Mouse (Mus musculus) limb, embryonic 10.5 days (tissue): ENCODE measurements around the gene Entpd1. TPM values are rescaled to one million over a fixed set of nuclear protein-coding genes. Genes with fewer than 3 reads are reported as not detected.

Experiments used
- DNase-seq: peaks from one replicate; pipeline ENCODE4 v3.0.0-alpha.2; 2017; ENCODE audit warnings: low spot score
- H3K27ac ChIP-seq: fragments of 300-500 bp; sonication (generic); 2 replicates; pipeline ENCODE4 v1.5.1; 2016; ENCODE audit warnings: mild to moderate bottlenecking
- H3K27me3 ChIP-seq: fragments of 300-500 bp; sonication (generic); 2 replicates; pipeline ENCODE4 v1.6.1; 2016; ENCODE audit warnings: low read depth, mild to moderate bottlenecking; ENCODE audit not compliant: poor library complexity, severe bottlenecking
- H3K36me3 ChIP-seq: fragments of 300-500 bp; sonication (generic); 2 replicates; pipeline ENCODE4 v1.6.1; 2016; ENCODE audit warnings: mild to moderate bottlenecking, moderate library complexity
- H3K4me1 ChIP-seq: fragments of 300-500 bp; sonication (generic); 2 replicates; pipeline ENCODE4 v1.6.1; 2016
- H3K4me3 ChIP-seq: fragments of 300-500 bp; sonication (generic); 2 replicates; pipeline ENCODE4 v1.5.1; 2016; ENCODE audit warnings: mild to moderate bottlenecking, moderate library complexity
- H3K9me3 ChIP-seq: fragments of 300-500 bp; sonication (generic); replicated peaks from 2 replicates; pipeline ENCODE4 v1.6.1; 2016; ENCODE audit warnings: mild to moderate bottlenecking
- WGBS: fragments of 180-500 bp; shearing (Covaris S2); methylation state at CpG from one replicate; pipeline ENCODE4 v1.1.7; 2016; 5-methylcytosine and 5-hydroxymethylcytosine counted together
- polyA plus RNA-seq: library from polyadenylated mRNA; unstranded; fragments of >200 nt; fragmentation: Nextera tagmentation; extraction: Ambion mirVana; gene quantifications from 2 replicates; pipeline ENCODE4 v1.2.1, GENCODE M21; 2016

Gene Entpd1
- polyA plus RNA-seq, 1 experiment from 2014 or later, result 3.9 TPM

DNA sequence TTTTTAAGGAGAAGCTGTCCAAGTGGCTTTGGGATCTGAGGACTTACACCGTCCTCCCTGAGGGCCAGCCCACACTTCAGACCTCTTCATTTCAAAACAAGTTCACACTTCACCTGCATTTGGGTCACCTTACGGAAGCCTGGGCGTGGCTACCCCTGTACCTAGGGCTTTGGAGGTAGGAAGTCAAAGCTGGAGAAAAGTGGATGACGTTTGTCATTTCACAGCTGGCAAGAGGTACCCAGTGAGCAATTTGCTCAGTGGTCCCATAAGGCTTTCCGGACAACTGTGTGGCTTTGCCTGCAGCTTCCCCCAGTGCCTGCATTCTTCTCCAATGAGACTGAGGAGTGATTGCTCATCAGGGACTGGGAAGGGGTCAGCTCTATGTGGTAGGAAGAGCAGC is 46.8 kb downstream of the Entpd1 start:
- H3K27ac ChIP-seq, result no peak overlapping the region
- 40% methylated on average over 5 of the region's 5 CpGs for WGBS
- peaks cover 14% of the 10 kb centered on the region; the same call in 1 of the 2 replicates for H3K27me3 ChIP-seq
- H3K9me3 ChIP-seq, result no peaks in the 10 kb centered on the region
- no peak overlapping the region for H3K4me3 ChIP-seq
- no peak for DNase-seq
- peaks cover 22% of the 10 kb centered on the region for H3K4me1 ChIP-seq
- no peaks in the 10 kb centered on the region for H3K36me3 ChIP-seq

DNA sequence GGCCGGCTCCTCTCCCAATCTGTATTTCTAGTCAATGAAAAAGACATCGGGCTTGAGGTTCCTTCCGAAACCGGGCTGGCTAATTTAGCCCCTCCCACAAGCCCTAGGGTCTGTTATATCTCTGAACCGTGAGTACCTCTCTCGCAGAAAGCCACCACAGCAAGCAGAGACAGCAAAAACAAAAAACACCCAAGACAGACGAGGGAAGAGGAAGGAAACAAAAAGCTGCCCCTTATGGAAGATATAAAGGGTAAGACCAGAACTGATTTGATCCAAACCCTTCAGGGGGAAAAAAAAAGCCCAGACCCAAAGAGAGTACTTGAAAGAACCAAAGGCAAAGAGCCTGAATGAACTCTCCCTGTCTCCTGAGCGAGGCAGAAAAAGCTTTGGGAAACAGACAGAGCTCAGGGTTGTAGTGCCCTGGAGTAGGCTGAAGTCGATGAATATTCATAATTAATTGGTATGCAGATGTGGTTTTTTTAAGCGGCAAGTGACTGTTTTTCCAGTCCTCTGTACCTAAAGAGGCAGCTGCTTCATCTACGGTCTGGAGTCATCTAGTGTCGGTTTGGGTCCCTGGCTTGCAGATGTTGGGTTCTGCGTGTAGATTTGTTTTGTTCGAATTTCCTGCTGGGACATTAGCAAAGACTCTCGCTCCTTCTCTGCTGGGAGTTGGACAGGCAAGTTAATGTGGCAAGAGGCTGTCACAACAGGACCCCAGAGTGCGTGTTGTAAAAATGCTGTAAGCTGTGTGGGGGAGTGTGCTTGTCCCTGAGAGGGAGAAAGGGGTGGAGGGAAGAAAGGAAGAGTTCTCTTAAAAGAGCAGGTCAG is 47.7 kb downstream of the Entpd1 start:
- Histone ChIP-seq H3K36me3 (no peaks in the 10 kb centered on the region), H3K4me1 (peaks cover 22% of the 10 kb centered on the region), H3K9me3 (no peaks in the 10 kb centered on the region), H3K27ac (peak overlapping the region; percentile 72), H3K4me3 (peak overlapping the region; percentile 43), H3K27me3 (peaks cover 14% of the 10 kb centered on the region; the same call in 1 of the 2 replicates)
- peak; percentile 43 for DNase-seq
- 3% methylated on average over 16 of the region's 16 CpGs for WGBS

DNA sequence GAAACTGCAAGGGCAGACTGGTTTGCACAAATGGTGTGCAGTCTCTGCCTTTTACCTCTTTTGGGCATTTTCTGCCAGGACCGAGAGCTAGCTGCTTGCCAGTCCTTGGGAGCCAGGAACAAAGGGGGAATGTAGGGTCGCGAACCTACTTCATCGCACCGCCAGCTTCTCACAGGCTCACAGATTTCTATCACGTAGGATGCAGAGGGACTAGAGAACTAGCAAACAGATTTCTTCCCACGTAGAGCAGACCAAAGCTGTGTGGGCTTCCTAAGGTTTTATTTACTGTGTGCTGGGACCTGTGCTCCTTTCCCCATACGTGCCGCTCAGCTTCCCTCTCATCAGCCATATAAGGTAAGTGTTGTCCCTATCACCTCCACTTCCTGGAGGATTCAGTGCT is 48.3 kb downstream of the Entpd1 start:
- peaks cover 14% of the 10 kb centered on the region; the same call in 1 of the 2 replicates for H3K27me3 ChIP-seq
- no peaks in the 10 kb centered on the region for H3K9me3 ChIP-seq
- 14% methylated on average over 9 of the region's 9 CpGs for WGBS
- peaks cover 22% of the 10 kb centered on the region for H3K4me1 ChIP-seq
- H3K27ac ChIP-seq, result peak overlapping the region; percentile 72
- peak; percentile 41 for DNase-seq
- no peaks in the 10 kb centered on the region for H3K36me3 ChIP-seq
- peak overlapping the region; percentile 43 for H3K4me3 ChIP-seq

DNA sequence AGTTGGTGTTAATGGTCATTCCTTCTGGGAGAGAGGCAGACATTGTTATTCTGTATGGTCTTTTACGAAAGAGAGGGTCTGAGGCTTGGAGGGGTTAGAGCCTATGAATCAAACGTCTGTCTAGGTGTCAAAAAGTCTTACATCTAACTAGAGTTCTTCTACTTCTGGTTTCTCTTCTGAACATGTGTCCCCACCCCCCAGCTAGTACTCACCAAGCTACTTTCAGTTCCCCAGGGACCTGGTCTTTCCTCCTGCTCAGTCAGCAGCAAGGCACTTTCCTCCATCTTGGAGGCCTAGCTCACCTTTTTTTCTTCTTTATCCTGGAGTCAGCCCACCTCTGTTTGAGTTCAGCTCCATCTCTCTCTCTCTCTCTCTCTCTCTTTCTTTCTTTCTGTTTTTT is 48.9 kb downstream of the Entpd1 start:
- Histone ChIP-seq H3K27ac (no peak overlapping the region), H3K9me3 (no peaks in the 10 kb centered on the region), H3K4me1 (peaks cover 22% of the 10 kb centered on the region), H3K4me3 (no peak overlapping the region; the same call in 1 of the 2 replicates), H3K36me3 (no peaks in the 10 kb centered on the region), H3K27me3 (peaks cover 14% of the 10 kb centered on the region; the same call in 1 of the 2 replicates)
- 85% methylated on average over 2 of the region's 2 CpGs for WGBS
- no peak for DNase-seq

DNA sequence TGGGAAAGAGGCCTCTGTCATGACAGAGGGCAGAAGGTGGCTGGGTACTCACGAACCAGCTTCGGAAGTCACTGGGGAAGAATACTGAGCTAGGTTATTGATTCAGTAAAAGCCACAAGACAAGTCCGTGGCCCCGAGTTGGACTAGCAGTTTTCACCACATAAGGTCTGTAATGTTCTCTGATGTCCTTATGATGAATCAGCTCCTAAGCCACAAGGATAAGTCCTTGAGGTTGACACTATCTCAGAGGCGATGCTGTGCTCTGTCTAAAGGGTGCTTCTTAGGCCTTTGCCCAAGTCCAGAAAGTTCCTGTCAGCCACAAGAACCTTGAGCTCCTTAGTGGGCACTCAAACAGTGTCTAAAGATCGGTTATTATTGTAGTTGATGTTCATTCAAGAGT is 49.7 kb downstream of the Entpd1 start:
- WGBS, result 94% methylated on average over 6 of the region's 6 CpGs
- Histone ChIP-seq H3K36me3 (no peaks in the 10 kb centered on the region), H3K27me3 (peaks cover 14% of the 10 kb centered on the region; the same call in 1 of the 2 replicates), H3K27ac (no peak overlapping the region), H3K4me3 (no peak overlapping the region), H3K4me1 (peaks cover 22% of the 10 kb centered on the region), H3K9me3 (no peaks in the 10 kb centered on the region)
- DNase-seq, result no peak

DNA sequence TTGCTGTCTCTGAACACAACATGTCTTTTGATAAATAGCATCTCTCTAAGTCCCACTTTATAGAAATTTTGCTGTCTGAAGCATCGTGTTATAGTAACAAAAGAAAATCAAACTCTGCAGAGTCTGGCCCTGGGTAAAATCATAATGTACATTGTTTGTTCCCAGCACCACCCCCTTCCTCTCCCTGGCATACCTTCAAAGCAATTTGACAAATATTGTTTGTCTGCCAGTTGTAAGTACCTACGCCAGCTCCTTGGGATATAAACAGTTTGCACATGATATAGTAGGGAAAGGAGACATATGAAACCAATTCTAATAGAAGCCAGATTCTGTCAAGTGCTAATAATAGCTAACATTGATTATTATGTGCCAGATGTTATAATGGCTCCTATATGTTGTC is 50.6 kb downstream of the Entpd1 start:
- Histone ChIP-seq H3K9me3 (no peaks in the 10 kb centered on the region), H3K4me1 (peaks cover 22% of the 10 kb centered on the region), H3K36me3 (no peaks in the 10 kb centered on the region), H3K27ac (no peak overlapping the region), H3K27me3 (peaks cover 14% of the 10 kb centered on the region; the same call in 1 of the 2 replicates), H3K4me3 (no peak overlapping the region)
- no peak for DNase-seq
- WGBS, result 80% methylated on average over 2 of the region's 2 CpGs

DNA sequence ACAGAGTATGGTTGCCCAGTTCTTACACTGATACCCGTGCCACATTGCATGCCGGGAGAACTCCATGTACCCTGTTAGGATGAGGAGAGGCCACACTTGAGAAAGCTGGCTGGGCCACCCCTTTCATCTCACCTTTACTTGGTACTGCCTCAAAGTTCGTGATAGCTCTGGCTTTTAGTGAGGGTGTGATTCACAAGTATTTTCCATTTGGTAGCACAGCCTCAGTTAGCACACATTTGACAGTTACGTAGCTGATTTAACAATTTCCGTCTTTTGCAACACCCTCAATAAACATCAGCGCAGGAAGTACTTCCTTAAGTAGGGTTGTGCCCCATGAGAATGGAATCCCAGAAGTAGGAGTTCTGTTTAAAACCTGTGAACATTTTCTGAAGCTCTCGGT is 53.6 kb downstream of the Entpd1 start:
- 76% methylated on average over 7 of the region's 7 CpGs for WGBS
- DNase-seq, result no peak
- Histone ChIP-seq H3K27me3 (peaks cover 7% of the 10 kb centered on the region; the same call in 1 of the 2 replicates), H3K36me3 (no peaks in the 10 kb centered on the region), H3K27ac (no peak overlapping the region), H3K4me3 (no peak overlapping the region), H3K9me3 (no peaks in the 10 kb centered on the region), H3K4me1 (peaks cover 9% of the 10 kb centered on the region)

DNA sequence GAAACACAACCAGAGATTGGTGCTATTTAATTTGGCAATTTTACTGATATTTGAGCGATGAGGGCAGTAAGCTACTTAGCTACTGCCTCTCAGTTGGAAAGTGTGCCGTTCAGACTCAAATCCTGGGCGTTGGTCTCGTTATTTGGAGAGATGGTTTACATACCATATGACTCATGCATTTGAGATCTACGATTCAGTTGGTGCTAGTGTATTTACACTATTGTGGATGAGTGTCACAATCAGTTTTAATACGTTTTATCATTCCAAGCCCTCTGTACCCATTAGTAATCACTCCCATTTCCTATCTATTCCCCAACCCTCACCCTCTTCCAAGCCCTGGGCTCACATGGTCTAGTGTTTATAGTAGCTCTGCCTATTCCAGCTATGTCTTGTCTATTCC is 54.9 kb downstream of the Entpd1 start:
- Histone ChIP-seq H3K4me3 (no peak overlapping the region), H3K27ac (no peak overlapping the region), H3K4me1 (peaks cover 7% of the 10 kb centered on the region), H3K27me3 (no peaks in the 10 kb centered on the region), H3K36me3 (no peaks in the 10 kb centered on the region), H3K9me3 (no peaks in the 10 kb centered on the region)
- 92% methylated on average over 6 of the region's 6 CpGs for WGBS
- DNase-seq, result no peak

DNA sequence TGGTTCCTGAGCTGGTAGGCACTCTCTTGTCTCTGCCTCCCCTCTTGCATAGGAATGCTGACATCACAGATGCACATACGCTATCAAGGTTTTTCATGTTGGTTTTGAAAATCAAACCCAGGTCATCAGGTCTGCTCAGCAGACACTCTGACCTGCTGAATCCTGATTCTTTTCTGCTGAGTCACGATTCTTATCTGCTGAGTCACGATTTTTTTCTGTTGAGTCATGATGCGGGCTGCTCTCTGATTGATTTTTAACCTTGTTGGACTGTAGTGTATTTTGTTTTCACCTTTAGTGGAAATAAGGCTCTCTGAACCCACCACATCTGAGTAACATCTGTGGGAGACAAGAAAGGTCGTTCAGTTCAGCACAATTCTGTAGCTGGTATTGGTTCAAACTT is 63.2 kb downstream of the Entpd1 start:
- H3K9me3 ChIP-seq, result no peaks in the 10 kb centered on the region
- no peak for DNase-seq
- no peaks in the 10 kb centered on the region for H3K27me3 ChIP-seq
- no peak overlapping the region for H3K27ac ChIP-seq
- 0 out of 2 replicates have a peak, but pooled peaks cover 5% of the 10 kb centered on the region for H3K4me1 ChIP-seq
- H3K4me3 ChIP-seq, result no peak overlapping the region
- H3K36me3 ChIP-seq, result no peaks in the 10 kb centered on the region
- 88% methylated on average over 5 of the region's 5 CpGs for WGBS

DNA sequence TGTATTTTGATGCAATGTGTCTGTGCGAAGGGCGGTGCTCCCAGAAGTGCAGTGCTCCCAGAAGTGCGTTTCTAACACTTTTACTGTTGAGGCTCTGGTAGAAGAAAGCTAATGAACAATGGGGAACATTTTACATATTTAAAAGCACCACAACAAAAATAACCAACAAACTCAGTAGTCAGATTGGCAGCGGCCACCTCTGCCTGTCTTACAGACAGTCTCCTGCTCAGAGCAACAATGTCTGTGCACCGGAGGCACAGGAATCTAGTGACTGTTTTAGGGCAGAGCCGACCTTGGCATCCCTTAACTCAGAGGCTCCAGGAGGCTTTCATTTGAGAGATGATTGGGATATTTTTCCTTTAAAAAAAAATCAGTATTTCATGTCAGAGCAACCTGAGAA is 65.9 kb downstream of the Entpd1 start:
- H3K27me3 ChIP-seq, result no peaks in the 10 kb centered on the region

DNA sequence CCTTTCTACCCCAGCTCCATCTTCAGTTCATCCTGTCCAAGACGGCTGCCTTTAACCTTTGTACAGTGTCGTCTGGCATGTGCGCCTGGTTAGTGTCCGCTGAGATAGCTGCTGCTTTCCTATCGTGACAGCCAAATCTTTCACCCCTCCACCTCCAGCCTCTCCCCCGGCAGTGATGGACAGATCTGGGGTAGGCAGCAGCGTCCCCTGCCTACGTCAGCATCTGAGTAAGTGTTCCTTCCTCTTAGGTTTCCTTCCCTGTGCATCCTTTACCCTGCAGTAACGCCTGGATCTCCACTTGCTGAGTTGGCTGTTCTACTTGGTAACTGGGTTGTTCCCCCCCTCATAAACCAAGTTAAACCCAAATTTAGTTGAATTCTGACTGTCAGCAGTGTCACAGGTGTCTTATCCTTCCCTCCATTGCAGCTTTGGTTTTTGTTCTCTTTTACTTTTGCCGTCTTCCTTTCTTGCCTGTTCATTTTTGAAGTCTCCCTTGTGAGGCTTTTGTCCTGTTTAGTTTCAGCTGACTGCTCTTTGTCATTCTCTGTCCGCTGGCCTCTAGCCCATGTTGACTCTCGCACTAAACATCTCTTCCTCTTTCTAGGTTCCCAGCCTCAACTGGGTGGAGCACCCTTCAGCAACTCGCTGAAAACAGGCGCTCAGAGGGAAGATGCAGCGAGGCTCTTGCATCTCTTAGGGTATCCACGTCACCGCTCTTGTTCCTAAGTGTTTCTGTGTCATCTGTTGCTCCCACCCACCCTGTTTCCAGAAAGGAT is 66.6 kb downstream of the Entpd1 start:
- H3K4me1 ChIP-seq, result 0 out of 2 replicates have a peak, but pooled peaks cover 5% of the 10 kb centered on the region
- no peak overlapping the region for H3K4me3 ChIP-seq
- H3K9me3 ChIP-seq, result no peaks in the 10 kb centered on the region
- WGBS, result 57% methylated on average over 17 of the region's 17 CpGs
- no peaks in the 10 kb centered on the region for H3K27me3 ChIP-seq
- DNase-seq, result no peak
- no peak overlapping the region for H3K27ac ChIP-seq
- no peaks in the 10 kb centered on the region for H3K36me3 ChIP-seq

More for the DNA sequence above, 65.9 kb downstream of the Entpd1 start:
- Histone ChIP-seq H3K9me3 (no peaks in the 10 kb centered on the region), H3K27ac (no peak overlapping the region), H3K36me3 (no peaks in the 10 kb centered on the region), H3K4me1 (0 out of 2 replicates have a peak, but pooled peaks cover 5% of the 10 kb centered on the region), H3K4me3 (no peak overlapping the region)
- 80% methylated on average over 6 of the region's 6 CpGs for WGBS
- DNase-seq, result no peak

DNA sequence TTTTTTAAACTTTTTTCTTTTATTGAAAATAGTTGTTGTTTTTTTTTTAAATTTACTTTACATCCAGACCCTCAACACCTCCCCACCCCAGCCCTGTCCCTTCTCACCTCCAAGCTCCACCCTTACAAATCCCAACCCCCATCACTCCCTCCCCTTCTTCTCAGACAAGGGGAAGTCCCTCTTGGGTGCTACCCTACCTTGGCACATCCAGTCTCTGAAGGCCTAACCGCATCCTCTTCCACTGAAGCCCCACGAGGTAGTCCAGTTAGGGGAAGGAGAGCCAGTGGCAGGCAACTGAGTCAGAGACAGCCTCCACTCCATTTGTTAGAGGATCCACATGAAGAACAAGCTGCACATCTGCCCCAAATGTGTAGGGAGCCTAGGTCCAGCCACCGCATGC is 67.5 kb downstream of the Entpd1 start:
- no peaks in the 10 kb centered on the region for H3K36me3 ChIP-seq
- no peaks in the 10 kb centered on the region for H3K27me3 ChIP-seq
- no peak for DNase-seq
- H3K4me1 ChIP-seq, result 0 out of 2 replicates have a peak, but pooled peaks cover 5% of the 10 kb centered on the region
- H3K9me3 ChIP-seq, result no peaks in the 10 kb centered on the region
- H3K4me3 ChIP-seq, result no peak overlapping the region
- 94% methylated on average over 3 of the region's 3 CpGs for WGBS
- H3K27ac ChIP-seq, result no peak overlapping the region

DNA sequence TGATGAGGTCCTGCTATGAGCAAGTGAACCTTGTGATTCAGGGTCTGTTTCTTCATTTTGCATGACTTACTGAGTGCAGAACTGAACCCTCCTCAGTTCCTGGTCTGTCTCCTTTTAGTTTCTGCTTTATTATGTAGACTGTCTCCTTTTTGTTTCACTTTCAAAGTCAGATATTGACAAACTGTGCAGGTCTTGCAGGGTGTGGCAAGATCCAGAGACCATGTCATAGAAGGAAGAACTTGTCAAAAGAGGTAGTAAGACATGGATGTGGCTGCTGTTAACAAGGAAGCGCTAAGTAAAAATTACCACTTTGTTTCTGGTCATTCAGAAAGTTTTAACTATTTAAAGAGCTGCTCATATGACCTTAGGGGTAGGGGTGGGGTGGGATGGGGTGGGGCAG is 72.0 kb downstream of the Entpd1 start:
- Histone ChIP-seq H3K36me3 (no peaks in the 10 kb centered on the region), H3K4me1 (no peaks in the 10 kb centered on the region), H3K27ac (no peak overlapping the region), H3K4me3 (no peak overlapping the region), H3K9me3 (no peaks in the 10 kb centered on the region), H3K27me3 (no peaks in the 10 kb centered on the region)
- no peak for DNase-seq
- WGBS, result 91% methylated on average over 1 of the region's 1 CpGs
